Mouse (Mus musculus) forebrain, postnatal 0 days (tissue): ENCODE results near the gene Klhl32. TPM values are rescaled to one million over a fixed set of nuclear protein-coding genes. Genes with fewer than 3 reads are reported as not detected.

Experiments used
- ATAC-seq: fragments of 200-750 bp; cut with Nextera tagmentation; 2 replicates; pipeline ENCODE4 v1.8.0; 2017; ENCODE audit warnings: mild to moderate bottlenecking, moderate library complexity
- DNase-seq: peaks from one replicate; pipeline ENCODE4 v3.0.0-alpha.2; 2015
- H3K27ac ChIP-seq: fragments of 300-500 bp; sonication (generic); 2 replicates; pipeline ENCODE4 v1.5.1; 2014; ENCODE audit warnings: low read depth, mild to moderate bottlenecking, antibody characterized with exemption, low read length, moderate library complexity, mixed read lengths
- H3K27me3 ChIP-seq: fragments of 300-500 bp; sonication (generic); 2 replicates; pipeline ENCODE4 v1.6.1; 2014; ENCODE audit warnings: mild to moderate bottlenecking, low read length, mixed read lengths; ENCODE audit not compliant: insufficient read depth
- H3K36me3 ChIP-seq: fragments of 300-500 bp; sonication (generic); 2 replicates; pipeline ENCODE4 v1.6.1; 2014; ENCODE audit warnings: mild to moderate bottlenecking, moderate library complexity; ENCODE audit not compliant: insufficient read depth
- H3K4me1 ChIP-seq: fragments of 300-500 bp; sonication (generic); 2 replicates; pipeline ENCODE4 v1.6.1; 2014; ENCODE audit warnings: antibody characterized with exemption; ENCODE audit not compliant: insufficient read depth
- H3K4me2 ChIP-seq: fragments of 300-500 bp; sonication (generic); 2 replicates; pipeline ENCODE4 v1.6.1; 2014; ENCODE audit warnings: low read depth, mild to moderate bottlenecking, moderate library complexity
- H3K4me3 ChIP-seq: fragments of 300-500 bp; sonication (generic); 2 replicates; pipeline ENCODE4 v1.5.1; 2014; ENCODE audit warnings: low read depth, low read length, mixed read lengths
- H3K9ac ChIP-seq: fragments of 300-500 bp; sonication (generic); 2 replicates; pipeline ENCODE4 v1.6.1; 2014; ENCODE audit warnings: mild to moderate bottlenecking
- H3K9me3 ChIP-seq: fragments of 300-500 bp; sonication (generic); 2 replicates; pipeline ENCODE4 v1.6.1; 2016; ENCODE audit warnings: low read length
- CTCF ChIP-seq: sonication (generic); IDR thresholded peaks from 2 replicates; pipeline ENCODE4 v1.5.1; 2016; ENCODE audit warnings: antibody characterized with exemption, control low read depth, low read depth
- WGBS: fragments of 180-500 bp; shearing (Covaris S2); extraction: QIAGEN DNeasy Blood & Tissue Kit; methylation state at CpG from one replicate; pipeline ENCODE4 v1.1.7; 2014; 5-methylcytosine and 5-hydroxymethylcytosine counted together
- polyA plus RNA-seq: library from polyadenylated mRNA; unstranded; fragments of >200 nt; fragmentation: Nextera tagmentation; extraction: Ambion mirVana; gene quantifications from 2 replicates; pipeline ENCODE4 v1.2.1, GENCODE M21; 2015
- total RNA-seq: library from RNA; depleted of rRNA; stranded (reverse); fragments of >200 nt; gene quantifications from 2 replicates; pipeline ENCODE4 v1.2.3, GENCODE M21; 2014; rRNA removed

Gene Klhl32
- total and polyA plus RNA-seq, 2 experiments from 2014 or later = 18.8 to 29.6 TPM

DNA sequence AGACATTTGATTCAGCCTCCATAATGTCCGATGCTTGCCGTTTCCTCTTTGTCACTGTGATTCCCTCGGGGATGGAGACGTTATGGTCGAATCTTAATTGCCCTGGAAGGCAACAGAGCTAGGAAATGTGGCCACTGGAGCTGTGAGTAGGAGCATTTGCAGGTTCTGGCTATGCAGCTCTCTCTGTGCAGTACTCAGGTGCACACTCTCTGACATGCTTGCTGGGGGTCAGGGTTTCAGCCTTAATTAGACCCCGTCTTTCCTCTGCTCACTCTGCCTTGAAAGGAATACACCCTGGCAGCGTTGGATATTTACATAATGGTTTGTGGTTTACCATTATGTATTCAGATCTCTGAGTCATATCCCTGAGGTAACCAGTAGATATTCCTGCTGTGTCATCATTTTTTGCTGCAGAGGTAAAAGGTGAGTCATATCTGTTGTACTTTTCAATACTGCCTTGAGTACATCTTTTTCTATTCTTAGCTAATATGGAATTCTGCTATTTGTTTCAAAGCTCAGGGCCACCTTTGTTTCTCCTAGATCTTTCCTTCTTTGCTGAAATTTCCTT lies 281.9 kb downstream of the Klhl32 start:
- H3K27me3 ChIP-seq = no peaks in the 10 kb centered on the region
- no peak overlapping the region for H3K9ac ChIP-seq
- ATAC-seq = no peak
- DNase-seq = no peak
- no peak overlapping the region for H3K4me2 ChIP-seq
- no peaks in the 10 kb centered on the region for H3K36me3 ChIP-seq
- H3K27ac ChIP-seq = no peak overlapping the region
- no peak overlapping the region for H3K4me3 ChIP-seq
- H3K9me3 ChIP-seq = no peaks in the 10 kb centered on the region
- TF ChIP-seq CTCF = no peak
- H3K4me1 ChIP-seq = no peaks in the 10 kb centered on the region
- WGBS = 77% methylated on average over 7 of the region's 7 CpGs

DNA sequence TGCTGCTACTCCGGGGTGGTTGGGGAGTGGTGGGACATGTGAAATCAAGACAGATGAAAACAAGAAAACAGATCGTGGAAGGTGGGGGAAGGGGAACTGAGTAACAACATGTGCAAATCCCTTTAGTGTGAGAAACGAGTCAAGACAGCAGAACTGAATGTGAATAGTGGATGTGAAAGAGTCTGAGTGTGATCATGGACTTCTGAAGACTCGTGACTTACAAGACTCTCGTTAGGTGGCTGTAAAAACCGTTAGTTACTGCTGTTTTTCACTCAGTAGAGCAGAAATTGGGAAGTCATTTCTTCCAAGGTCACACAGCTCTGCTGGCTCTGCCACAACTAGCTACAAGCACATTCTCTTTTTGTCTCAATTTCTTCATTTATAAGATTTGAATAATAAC lies 282.9 kb downstream of the Klhl32 start:
- Histone ChIP-seq H3K4me3 (no peak overlapping the region), H3K27me3 (no peaks in the 10 kb centered on the region), H3K9me3 (no peaks in the 10 kb centered on the region), H3K4me1 (no peaks in the 10 kb centered on the region), H3K36me3 (no peaks in the 10 kb centered on the region), H3K4me2 (no peak overlapping the region), H3K9ac (no peak overlapping the region), H3K27ac (no peak overlapping the region)
- DNase-seq = no peak
- ATAC-seq = no peak
- TF ChIP-seq CTCF = no peak
- WGBS = 52% methylated on average over 6 of the region's 6 CpGs

Other genes starting within 250 kb of the Klhl32 start
- 27.5 and 29.3 TPM in 2 replicates for gene Ndufaf4, start 47.0 kb upstream of the Klhl32 start, total RNA-seq
- gene Ndufaf4, start 47.0 kb upstream of the Klhl32 start, polyA plus RNA-seq = 71.1 and 76.2 TPM in 2 replicates
- gene Gpr63, start 115.3 kb upstream of the Klhl32 start, total RNA-seq = 3.0 and 13.7 TPM in 2 replicates
- gene Gpr63, start 115.3 kb upstream of the Klhl32 start, polyA plus RNA-seq = 2.4 and 2.7 TPM in 2 replicates